Mouse (Mus musculus): ENCODE data around the gene Elovl3. TPM values are rescaled to one million over a fixed set of nuclear protein-coding genes. Genes with fewer than 3 reads are reported as not detected.

The Elovl3 gene
- polyA plus RNA-seq (2021; fragmentation: Nextera tagmentation) = not detected in 2 replicates
- long read RNA-seq, experiment 1 = 0 reads
- long read RNA-seq, experiment 2 = 0 reads

DNA sequence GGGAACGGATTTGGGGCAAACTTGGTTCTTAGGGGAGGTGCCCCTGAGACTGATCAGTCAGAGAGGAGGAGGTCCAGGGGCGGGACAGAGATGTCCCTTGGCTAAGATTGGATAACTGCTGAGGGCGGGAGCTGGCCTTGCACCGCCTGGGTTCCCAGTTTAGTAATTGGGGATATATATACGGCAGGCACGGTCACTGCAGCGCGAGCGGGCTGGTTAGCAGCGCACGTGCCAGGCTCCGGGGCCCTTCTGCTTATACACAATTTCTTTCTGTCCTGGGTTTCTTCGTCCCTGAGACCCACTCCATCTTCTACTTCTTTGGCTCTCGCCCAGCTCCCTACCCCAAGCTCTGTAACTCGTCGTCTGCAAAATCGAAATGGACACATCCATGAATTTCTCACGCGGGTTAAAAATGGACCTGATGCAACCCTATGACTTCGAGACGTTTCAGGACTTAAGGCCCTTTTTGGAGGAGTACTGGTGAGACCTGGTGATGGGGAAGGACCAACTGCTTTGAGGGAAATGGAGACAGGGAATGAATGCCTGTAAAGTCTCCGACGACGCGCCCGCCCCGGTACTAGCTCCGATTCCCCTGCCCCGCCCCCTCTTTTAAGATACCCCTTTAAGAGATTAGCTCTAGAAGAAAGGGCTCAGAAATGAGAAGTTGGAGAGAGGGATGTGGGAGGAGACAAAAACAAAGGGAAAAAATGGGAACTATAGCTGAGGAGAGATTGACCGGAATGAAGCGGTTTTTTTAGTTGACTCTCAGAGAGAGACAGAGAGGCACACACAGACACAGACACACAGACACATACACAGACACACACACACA, at the start of gene Elovl3:
TSS of gene Elovl3 (plus strand) at position 204 of the 832 bp plus-strand sequence.

DNA sequence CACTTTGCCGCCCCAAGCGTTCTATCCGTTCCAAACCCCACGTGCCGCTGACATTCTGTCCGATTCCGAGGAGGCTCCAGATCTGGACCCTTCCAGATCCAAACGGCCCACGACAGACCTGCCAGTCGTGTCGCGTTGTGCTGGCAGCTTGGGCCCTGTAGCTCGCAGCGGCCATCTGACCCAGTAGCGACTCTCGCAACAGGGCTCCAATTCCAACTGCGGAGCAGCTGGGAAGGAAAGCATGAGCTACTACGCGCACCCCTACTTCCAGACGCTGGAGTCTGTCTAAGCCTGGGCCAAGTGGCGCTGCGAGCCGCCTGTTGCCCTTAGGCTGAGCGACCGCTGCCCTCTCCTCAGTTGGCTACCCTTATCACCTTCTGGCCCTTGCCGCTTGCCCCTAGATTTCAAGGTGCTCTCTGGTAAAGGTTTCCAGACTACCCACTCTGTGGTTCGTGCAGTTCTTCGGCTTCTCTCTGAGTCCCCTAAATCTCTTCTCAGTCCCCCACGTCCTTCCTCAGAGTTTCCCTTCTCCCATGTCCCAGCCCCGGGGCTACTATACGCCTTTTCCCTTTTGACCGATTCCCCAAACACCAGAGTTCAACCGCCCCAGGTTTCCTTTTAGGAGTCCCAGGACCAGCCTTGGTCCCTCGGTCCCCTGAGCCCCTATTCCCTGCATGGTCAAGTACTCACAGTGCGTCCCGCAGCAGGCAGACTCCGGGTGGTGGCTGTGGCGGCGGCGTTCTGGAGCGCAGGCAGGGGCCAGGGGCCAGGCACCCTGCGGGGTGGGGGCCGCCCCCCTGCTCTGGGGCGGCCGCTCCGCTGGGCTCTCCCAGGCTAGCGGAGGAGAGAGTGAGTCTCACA, 16.0 kb downstream of the Elovl3 start, which contains the start of gene Pitx3:
TSS of gene Pitx3 (minus strand) at position 816 of the 861 bp plus-strand sequence.

DNA sequence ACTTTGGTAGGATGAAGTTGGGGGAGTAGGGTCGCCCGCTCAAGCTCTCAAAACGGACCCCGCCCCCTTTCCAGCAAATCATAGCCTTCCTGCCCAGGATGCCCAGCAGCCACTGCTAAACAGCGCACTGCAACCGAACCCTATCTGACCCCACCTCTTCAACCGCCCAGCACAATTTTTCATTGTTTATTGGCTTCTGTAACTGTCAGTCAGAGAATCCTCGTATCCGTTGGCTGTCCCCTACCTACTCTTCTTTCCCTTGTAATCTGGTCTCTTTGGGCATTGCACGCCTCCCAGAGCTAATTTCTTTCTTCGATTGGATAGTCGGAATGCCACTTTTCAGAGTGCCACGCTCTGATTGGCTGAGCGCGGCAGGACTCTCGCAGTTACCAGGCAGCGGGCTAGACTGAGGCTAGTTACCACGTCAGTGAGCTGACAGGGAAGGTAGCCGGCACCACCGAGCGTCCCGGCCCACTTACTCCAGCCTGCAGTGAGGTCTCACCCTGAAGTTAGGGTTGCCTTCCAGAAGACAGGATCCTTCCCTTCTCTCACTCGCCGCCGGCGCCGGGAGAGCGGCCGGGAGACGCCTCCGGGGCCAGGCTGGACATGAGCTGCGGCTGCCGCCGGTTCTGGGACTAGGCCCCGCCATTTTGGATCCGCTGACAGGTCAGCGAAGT, 20.6 kb downstream of the Elovl3 start, which contains the start of gene Gbf1:
TSS of gene Gbf1 (plus strand) at position 383 of the 677 bp plus-strand sequence.

Other genes with a start within 250 kb of the Elovl3 start
- 7.1 and 8.1 TPM in 2 replicates for gene Armh3, start 133.4 kb upstream of the Elovl3 start, polyA plus RNA-seq (2021; fragmentation: Nextera tagmentation)
- 6.0 and 6.3 TPM in 2 replicates for gene Hps6, start 128.4 kb upstream of the Elovl3 start, polyA plus RNA-seq (2021; fragmentation: Nextera tagmentation)
- 5.6 and 6.1 TPM in 2 replicates for gene Pprc1, start 87.0 kb upstream of the Elovl3 start, polyA plus RNA-seq (2021; fragmentation: Nextera tagmentation)
- 5.2 and 5.9 TPM in 2 replicates for gene Ldb1, start 86.7 kb upstream of the Elovl3 start, polyA plus RNA-seq (2021; fragmentation: Nextera tagmentation)
- 50.3 and 59.5 TPM in 2 replicates for gene Nolc1, start 56.0 kb upstream of the Elovl3 start, polyA plus RNA-seq (2021; fragmentation: Nextera tagmentation)
- gene Pitx3, start 16.4 kb downstream of the Elovl3 start, polyA plus RNA-seq (2021; fragmentation: Nextera tagmentation) = not detected in 2 replicates
- 36.0 and 39.2 TPM in 2 replicates for gene Gbf1, start 20.6 kb downstream of the Elovl3 start, polyA plus RNA-seq (2021; fragmentation: Nextera tagmentation)
- gene Nfkb2, start 172.4 kb downstream of the Elovl3 start, polyA plus RNA-seq (2021; fragmentation: Nextera tagmentation) = 1.6 and 2.2 TPM in 2 replicates
- 108 and 113 TPM in 2 replicates for gene Psd, start 195.3 kb downstream of the Elovl3 start, polyA plus RNA-seq (2021; fragmentation: Nextera tagmentation)
- 58.6 and 58.7 TPM in 2 replicates for gene Fbxl15, start 196.3 kb downstream of the Elovl3 start, polyA plus RNA-seq (2021; fragmentation: Nextera tagmentation)
- 320 and 344 TPM in 2 replicates for gene Cuedc2, start 206.8 kb downstream of the Elovl3 start, polyA plus RNA-seq (2021; fragmentation: Nextera tagmentation)
- 24.3 and 25.9 TPM in 2 replicates for gene Mfsd13a, start 209.2 kb downstream of the Elovl3 start, polyA plus RNA-seq (2021; fragmentation: Nextera tagmentation)
- 1.5 and 3.3 TPM in 2 replicates for gene 2310034G01Rik, start 218.4 kb downstream of the Elovl3 start, polyA plus RNA-seq (2021; fragmentation: Nextera tagmentation)